Mouse (Mus musculus) NIH3T3 (cell line): Measurements from ENCODE around the gene Ube2a.

ENCODE experiments used
- DNase-seq: peaks from one replicate; pipeline ENCODE4 v3.0.0-alpha.2; 2012; ENCODE audit warnings: low read depth

Gene Ube2a

DNA sequence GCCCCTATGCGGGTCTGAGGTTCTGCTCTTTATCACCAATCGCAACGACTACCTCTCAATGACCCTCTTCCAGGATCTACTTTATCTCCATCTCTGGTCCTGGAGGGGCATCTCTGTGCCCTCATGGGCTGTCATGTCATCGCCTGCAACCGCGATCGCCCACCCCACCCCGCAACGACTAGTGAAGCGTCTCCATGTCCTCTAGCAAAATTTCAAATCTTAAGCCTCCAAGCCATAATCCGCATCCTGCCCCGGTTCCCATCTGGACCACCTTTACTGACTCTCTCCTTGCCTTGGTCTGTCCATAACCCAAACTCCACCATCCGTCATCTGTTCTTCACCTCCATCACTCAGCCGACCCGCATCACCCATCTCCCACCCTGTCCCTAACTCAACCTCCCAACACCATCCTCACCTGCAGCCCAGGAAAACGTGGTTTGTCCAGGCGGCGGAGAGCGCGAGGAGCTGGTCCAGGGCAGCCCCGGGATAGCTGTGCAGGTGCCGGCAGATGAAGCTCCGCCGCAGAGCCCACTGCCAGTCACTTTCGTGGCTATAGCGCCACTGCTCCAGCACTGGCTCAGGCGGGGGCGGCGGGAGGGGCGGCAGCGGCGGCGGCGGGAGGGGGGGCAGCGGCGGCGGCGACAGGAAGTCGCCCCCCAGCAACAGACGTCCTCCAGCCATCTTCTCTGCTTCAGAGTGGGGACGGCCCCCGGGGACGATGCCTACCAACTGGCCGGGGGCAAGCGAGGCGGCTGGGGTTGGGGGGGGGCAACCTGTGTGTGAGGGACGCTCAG is 28.8 kb downstream of the Ube2a start, which contains the start of gene Nkrf:
Nkrf (minus strand) TSS at position 579 of the 794 bp plus-strand sequence.
- DNase-seq = peak; percentile 32

DNA sequence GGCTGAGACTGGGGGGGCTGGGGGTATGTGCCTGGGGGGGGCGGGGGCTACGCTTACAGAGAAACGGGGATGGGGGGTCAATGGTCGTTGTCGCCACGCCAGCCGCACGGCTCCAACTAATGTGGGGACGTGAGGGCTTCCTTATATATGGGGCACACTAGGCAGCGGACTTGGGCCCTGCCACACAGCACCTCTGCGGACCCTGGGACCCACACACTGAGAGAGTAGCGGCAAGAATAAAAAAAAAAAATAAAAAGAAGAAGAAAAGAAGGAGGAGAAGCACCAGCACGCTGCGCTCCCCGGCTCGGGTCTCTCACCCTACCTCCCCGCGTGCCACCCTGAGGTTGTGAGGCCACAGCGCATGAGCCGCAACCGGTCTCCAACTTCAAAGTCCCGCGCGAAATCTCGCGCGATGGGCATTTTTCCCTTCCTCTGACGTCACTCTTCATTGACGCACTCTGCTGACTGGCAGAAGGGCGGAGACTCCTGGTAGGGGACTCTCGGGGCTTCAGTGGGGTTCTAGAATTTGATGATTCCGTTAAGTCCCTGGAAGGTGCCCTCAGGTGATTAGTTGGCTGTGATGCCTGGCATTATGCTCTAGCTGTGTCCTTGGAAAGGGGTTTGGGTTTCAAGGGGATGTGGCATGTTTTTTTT is 29.5 kb downstream of the Ube2a start:
- DNase-seq = peak; percentile 95

DNA sequence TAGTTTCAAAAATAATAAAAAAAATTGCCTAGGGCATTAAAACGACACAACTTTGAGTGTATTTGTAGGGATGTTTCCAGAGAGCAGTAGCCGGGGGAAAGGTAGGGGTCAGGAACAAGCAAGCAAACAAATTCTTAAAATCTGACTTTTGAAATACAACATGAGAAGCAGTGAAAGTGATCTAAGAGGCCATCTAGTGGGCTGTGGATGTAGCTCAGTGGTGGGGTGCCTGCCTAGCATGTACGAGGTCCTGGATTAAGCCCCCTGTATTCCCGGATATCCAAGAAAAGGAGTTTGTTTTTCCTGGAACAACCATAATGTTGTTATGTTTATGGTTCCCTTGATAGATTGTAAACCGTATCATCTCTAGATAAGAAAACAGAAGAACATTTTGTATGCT is 32.8 kb downstream of the Ube2a start:
- peak; percentile 30 for DNase-seq

DNA sequence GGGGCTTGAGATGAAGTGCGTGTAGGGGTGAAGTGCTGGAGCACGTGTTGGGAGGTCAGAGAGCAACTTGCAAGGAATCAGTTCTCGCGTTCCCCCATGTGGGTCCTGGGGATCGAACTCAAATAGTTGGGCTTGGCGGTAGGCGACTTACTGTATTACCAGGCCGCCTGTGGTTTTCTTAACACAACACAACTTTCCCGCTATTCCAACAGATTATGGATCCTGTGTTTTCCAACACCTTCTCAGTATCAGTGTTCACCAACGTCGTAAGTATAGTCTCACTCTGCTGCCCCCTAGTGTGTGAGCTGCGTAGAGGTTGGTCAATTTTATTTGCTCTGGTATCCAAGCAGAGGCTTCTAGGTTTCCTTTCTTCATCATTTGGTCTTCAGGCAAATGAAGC is 37.6 kb downstream of the Ube2a start:
- peak; percentile 55 for DNase-seq

DNA sequence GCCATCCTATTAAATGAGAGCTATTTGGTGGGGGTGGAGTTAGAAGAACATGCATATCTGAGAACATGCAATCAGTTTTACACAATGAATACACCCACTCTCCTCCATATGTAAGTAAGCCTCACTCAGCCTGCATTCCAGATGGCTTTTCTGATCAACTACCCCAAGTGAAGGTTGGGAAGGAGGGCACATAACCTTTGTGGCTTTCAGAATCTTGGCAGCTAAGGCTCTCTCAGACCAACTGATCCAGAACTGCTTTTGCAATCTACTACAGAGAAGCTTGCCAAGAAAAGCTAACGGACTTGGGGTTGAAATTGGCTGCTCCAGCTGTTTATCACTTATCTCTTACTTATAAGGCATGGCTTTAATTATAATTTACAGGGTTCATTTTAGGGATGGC is 44.0 kb downstream of the Ube2a start:
- DNase-seq = peak; percentile 75

DNA sequence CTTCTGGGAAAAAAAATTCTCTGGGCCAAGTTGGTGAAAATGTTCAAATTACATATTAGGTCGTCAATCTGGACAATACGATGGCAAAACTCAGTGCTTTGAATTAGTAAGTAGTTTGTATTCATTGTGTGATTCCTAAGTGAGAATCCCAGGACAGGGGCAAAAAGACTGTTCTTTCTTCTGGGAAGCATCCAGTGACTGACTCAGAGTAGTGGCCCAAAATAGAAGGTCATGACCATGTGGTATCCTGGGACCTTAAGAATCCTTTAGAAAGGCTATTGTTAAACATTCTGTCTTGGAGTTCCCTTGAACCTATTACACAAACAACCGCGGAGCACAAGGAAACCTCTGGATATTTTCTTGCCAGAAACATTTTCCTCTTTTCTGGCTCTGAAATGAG is 47.6 kb downstream of the Ube2a start:
- DNase-seq = no peak

DNA sequence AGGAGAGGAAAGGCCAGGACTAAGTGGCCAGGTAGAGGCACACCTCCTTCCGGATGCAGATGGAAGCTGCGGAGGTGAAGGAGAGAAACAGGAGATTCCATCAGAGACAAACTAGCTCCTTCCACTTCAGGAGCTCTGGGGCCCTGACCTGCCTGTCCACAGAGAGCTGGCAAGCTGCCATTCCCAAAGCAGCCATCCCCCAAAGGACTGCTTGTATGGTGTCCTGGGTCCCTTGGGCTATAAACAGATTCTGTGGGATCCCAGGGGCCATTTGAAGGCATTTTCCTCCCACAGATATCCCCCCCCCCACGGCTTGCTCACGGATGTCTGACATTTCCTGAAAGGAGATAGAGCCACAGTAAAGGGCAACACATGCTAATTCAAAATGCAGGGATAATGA is 55.1 kb downstream of the Ube2a start:
- DNase-seq = no peak

DNA sequence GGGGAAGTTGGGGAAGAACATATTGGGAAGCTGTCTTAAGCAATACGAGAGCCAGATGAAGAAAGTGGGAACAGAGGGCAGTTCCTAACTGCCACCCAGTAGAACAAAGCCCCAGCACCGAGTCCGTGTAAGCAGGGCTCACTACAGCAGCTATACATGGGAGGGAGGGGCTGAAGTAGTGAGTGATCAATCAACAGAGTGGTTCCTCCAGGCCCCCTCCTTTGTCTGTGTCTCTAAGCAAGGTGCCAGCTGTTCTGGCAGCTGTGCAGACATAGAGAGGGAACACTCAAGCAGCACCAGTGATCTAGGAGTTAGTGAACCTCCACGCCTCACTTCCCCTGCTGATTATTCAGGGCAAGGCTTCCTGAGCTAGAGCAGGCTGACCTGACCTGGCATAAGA is 56.0 kb downstream of the Ube2a start:
- no peak for DNase-seq

DNA sequence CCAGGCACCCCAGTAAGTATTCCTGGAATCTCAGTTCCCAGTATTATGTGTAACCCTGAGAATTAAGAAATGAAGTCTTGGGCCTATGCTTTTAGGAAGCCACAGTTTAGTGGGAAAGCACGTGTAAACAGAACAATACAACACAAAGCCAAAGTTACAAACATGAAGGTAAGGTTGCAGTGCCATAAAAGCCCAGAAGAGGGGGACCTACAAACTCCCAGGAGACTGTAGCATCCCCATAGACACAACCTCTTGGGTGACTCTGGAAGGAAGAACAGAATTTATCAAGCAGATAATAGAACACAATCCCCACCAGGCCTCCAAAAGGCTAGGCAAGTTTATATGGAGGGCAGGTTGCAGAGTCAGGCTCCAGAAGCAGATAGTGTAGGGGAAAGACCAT is 56.9 kb downstream of the Ube2a start:
- peak; percentile 20 for DNase-seq
